Mouse (Mus musculus) intestine, embryonic 16.5 days (tissue): ENCODE measurements at regions not wholly inside any gene's neighbourhood (a gene's known extent, or its start where the extent isn't known, plus 50 kb on each side); places are given as distances from the start of the nearest gene placed in this dataset.

Source experiments
- ATAC-seq: fragments of 200-750 bp; cut with Nextera tagmentation; 2 replicates; pipeline ENCODE4 v1.8.0; 2017; ENCODE audit warnings: moderate TSS enrichment, moderate library complexity
- H3K27ac ChIP-seq: fragments of 300-500 bp; sonication (generic); 2 replicates; pipeline ENCODE4 v1.5.1; 2014; ENCODE audit warnings: mild to moderate bottlenecking, low read length
- H3K27me3 ChIP-seq: fragments of 300-500 bp; sonication (generic); replicated peaks from 2 replicates; pipeline ENCODE4 v1.6.1; 2014; ENCODE audit warnings: low read length, control low read depth, mixed read lengths; ENCODE audit not compliant: control insufficient read depth, insufficient read depth
- H3K36me3 ChIP-seq: fragments of 300-500 bp; sonication (generic); 2 replicates; pipeline ENCODE4 v1.6.1; 2014; ENCODE audit warnings: low read length, control low read depth; ENCODE audit not compliant: control insufficient read depth, insufficient read depth
- H3K4me1 ChIP-seq: fragments of 300-500 bp; sonication (generic); 2 replicates; pipeline ENCODE4 v1.6.1; 2014; ENCODE audit warnings: low read length, control low read depth, mixed read lengths; ENCODE audit not compliant: control insufficient read depth, insufficient read depth
- H3K4me2 ChIP-seq: fragments of 300-500 bp; sonication (generic); 2 replicates; pipeline ENCODE4 v1.6.1; 2014; ENCODE audit warnings: low read depth, low read length, control low read depth
- H3K4me3 ChIP-seq: fragments of 300-500 bp; sonication (generic); 2 replicates; pipeline ENCODE4 v1.5.1; 2014; ENCODE audit warnings: mild to moderate bottlenecking, low read length
- H3K9ac ChIP-seq: fragments of 300-500 bp; sonication (generic); 2 replicates; pipeline ENCODE4 v1.6.1; 2014; ENCODE audit warnings: low read depth, low read length
- H3K9me3 ChIP-seq: fragments of 300-500 bp; sonication (generic); 2 replicates; pipeline ENCODE4 v1.6.1; 2016; ENCODE audit warnings: low read length, control low read depth; ENCODE audit not compliant: control insufficient read depth
- WGBS: fragments of 180-500 bp; shearing (Covaris S2); extraction: QIAGEN DNeasy Blood & Tissue Kit; methylation state at CpG from one replicate; pipeline ENCODE4 v1.1.7; 2014; 5-methylcytosine and 5-hydroxymethylcytosine counted together

DNA sequence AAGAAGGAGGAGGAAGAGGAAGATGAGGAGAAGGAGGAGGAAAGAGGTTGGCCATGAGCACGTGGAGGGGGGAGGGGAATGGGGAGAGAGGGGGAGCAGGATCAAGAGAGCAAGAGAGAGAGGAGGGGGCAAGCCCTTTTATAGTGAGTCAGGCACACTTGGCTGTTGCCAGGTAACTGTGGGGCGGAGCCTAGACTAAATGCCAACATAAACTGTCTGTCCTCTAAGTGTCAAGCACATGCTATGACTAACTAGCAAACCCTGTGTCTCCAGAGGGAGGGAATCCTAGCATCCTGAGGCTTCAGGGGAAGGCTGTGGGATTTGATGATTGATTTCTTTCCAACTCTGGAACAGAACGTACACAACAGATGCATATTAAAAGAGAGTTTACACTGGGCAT lies 223.2 kb downstream of the Gadd45g start:
- Histone ChIP-seq H3K4me1 (peaks cover 5% of the 10 kb centered on the region; the same call in 1 of the 2 replicates), H3K4me3 (no peak overlapping the region), H3K27ac (no peak overlapping the region), H3K27me3 (no peaks in the 10 kb centered on the region), H3K9ac (no peak overlapping the region), H3K9me3 (no peaks in the 10 kb centered on the region), H3K4me2 (no peak overlapping the region), H3K36me3 (no peaks in the 10 kb centered on the region)
- ATAC-seq, result no peak
- WGBS, result 62% methylated on average over 3 of the region's 3 CpGs

DNA sequence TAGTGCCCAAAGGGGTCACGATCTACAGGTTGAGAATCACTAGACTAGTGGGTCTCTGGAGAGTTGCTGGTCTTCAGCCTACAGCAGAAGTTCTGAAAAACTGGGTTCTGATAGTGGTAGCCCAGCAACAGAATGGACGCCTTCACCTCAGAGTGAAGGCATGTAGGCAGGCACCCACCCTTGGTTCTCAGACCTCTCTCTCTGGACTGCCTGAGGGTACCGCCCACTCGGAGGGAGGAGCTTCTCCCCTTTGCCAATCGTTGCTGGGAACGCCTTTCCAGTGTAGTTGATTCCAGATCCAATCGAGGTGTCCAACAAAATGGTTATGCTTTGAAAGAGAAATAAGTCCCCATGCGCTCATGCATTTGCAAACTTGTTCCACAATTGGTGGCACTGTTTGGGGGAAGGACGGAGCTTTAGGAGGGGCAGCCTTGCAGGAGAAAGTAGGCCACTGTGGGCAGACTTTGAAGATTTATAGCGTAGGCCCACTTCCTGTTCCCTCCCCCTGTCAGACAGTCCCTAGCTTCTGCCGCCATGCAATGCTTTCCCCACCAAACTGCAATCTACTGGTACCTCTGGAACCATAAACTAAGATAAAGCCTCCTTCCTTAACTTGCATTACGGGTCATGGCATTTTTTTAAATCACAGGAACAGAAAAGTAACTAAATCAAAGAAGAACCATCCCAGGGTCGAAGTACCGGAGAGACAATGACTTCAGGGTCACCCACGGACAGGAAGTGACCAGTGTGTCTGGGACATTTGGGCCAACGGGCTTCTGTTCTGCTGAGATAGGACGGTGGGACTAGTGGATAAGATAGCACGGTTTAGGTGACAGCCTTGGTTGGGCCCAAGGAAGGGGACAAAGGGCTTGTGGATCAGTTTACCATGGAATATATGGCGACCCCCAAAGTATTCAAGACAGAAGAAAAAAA lies 224.5 kb downstream of the Gadd45g start:
- 81% methylated on average over 19 of the region's 19 CpGs for WGBS
- no peak for ATAC-seq
- Histone ChIP-seq H3K36me3 (no peaks in the 10 kb centered on the region), H3K4me2 (no peak overlapping the region), H3K9me3 (no peaks in the 10 kb centered on the region), H3K27ac (no peak overlapping the region), H3K27me3 (no peaks in the 10 kb centered on the region), H3K9ac (no peak overlapping the region), H3K4me1 (peaks cover 5% of the 10 kb centered on the region; the same call in 1 of the 2 replicates), H3K4me3 (no peak overlapping the region)

- H3K4me2 ChIP-seq, result no peak overlapping the region
- no peak overlapping the region for H3K9ac ChIP-seq
- no peaks in the 10 kb centered on the region for H3K9me3 ChIP-seq
- H3K36me3 ChIP-seq, result no peaks in the 10 kb centered on the region
- H3K4me1 ChIP-seq, result peaks cover 10% of the 10 kb centered on the region
- no peak overlapping the region for H3K27ac ChIP-seq
- 65% methylated on average over 4 of the region's 4 CpGs for WGBS
- H3K27me3 ChIP-seq, result no peaks in the 10 kb centered on the region
- no peak overlapping the region for H3K4me3 ChIP-seq
- no peak for ATAC-seq
Measured at GRCm38 (mm10) chr13:52077616-52078015, 231.1 kb downstream of the Gadd45g start.

- ATAC-seq, result no peak
Measured at GRCm38 (mm10) chr13:52078561-52078960, 232.1 kb downstream of the Gadd45g start.

GRCm38 (mm10) chr13:52079678-52080246 lies 233.3 kb downstream of the Gadd45g start:
- H3K9ac ChIP-seq, result peak overlapping the region; percentile 42; the same call in 1 of the 2 replicates
- H3K4me2 ChIP-seq, result no peak overlapping the region; the same call in 1 of the 2 replicates
- 46% methylated on average over 14 of the region's 14 CpGs for WGBS
- H3K9me3 ChIP-seq, result no peaks in the 10 kb centered on the region
- H3K4me3 ChIP-seq, result no peak overlapping the region
- no peaks in the 10 kb centered on the region for H3K27me3 ChIP-seq
- H3K36me3 ChIP-seq, result no peaks in the 10 kb centered on the region
- H3K4me1 ChIP-seq, result peaks cover 10% of the 10 kb centered on the region
- ATAC-seq, result peak; percentile 71
- H3K27ac ChIP-seq, result peak overlapping the region; percentile 82

More at GRCm38 (mm10) chr13:52078561-52078960, 232.1 kb downstream of the Gadd45g start:
- Histone ChIP-seq H3K4me2 (no peak overlapping the region), H3K4me3 (no peak overlapping the region), H3K9me3 (no peaks in the 10 kb centered on the region), H3K36me3 (no peaks in the 10 kb centered on the region), H3K27ac (peak overlapping the region; percentile 82), H3K9ac (no peak overlapping the region), H3K4me1 (peaks cover 10% of the 10 kb centered on the region), H3K27me3 (no peaks in the 10 kb centered on the region)
- WGBS, result 63% methylated on average over 6 of the region's 6 CpGs

- no peak overlapping the region for H3K27ac ChIP-seq
- peaks cover 10% of the 10 kb centered on the region for H3K4me1 ChIP-seq
- no peak overlapping the region for H3K4me3 ChIP-seq
- H3K27me3 ChIP-seq, result no peaks in the 10 kb centered on the region
- no peak overlapping the region for H3K9ac ChIP-seq
- ATAC-seq, result no peak
- no peaks in the 10 kb centered on the region for H3K9me3 ChIP-seq
- 75% methylated on average over 9 of the region's 9 CpGs for WGBS
- H3K36me3 ChIP-seq, result no peaks in the 10 kb centered on the region
- no peak overlapping the region for H3K4me2 ChIP-seq
Measured at GRCm38 (mm10) chr13:52083601-52084455, 237.3 kb downstream of the Gadd45g start.

- no peak overlapping the region for H3K4me3 ChIP-seq
- H3K4me2 ChIP-seq, result no peak overlapping the region
- no peaks in the 10 kb centered on the region for H3K4me1 ChIP-seq
- no peaks in the 10 kb centered on the region for H3K36me3 ChIP-seq
- no peaks in the 10 kb centered on the region for H3K9me3 ChIP-seq
- no peak overlapping the region for H3K9ac ChIP-seq
- 43% methylated on average over 3 of the region's 3 CpGs for WGBS
- H3K27me3 ChIP-seq, result no peaks in the 10 kb centered on the region
- ATAC-seq, result no peak
- no peak overlapping the region for H3K27ac ChIP-seq
Measured at GRCm38 (mm10) chr13:52085110-52085509, 238.6 kb downstream of the Gadd45g start.

DNA sequence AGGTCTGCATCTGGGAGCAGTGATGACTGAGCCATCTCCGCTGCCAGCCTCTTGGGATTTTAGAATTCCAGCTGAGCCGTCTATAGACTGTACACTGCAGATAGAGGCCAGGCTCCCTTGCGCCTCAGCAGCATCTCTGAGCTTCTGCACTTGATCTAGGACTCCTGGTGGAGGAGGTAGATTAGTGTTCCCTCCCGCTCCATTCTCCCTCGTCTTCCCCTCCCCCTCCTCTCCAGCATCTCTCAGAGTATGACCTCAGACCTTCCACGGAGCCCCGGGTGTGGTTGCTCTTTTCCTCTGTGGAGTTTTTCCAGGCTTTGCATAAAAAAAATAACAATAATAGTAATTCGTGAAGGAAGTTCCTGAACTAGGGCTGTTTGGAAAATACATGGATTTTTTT lies 241.8 kb downstream of the Gadd45g start:
- no peak for ATAC-seq
- Histone ChIP-seq H3K4me3 (no peak overlapping the region), H3K4me2 (no peak overlapping the region), H3K36me3 (no peaks in the 10 kb centered on the region), H3K4me1 (no peaks in the 10 kb centered on the region), H3K9me3 (peaks cover 2% of the 10 kb centered on the region; the same call in 1 of the 2 replicates), H3K27ac (no peak overlapping the region), H3K27me3 (no peaks in the 10 kb centered on the region), H3K9ac (no peak overlapping the region)
- WGBS, result 38% methylated on average over 8 of the region's 8 CpGs

- Histone ChIP-seq H3K4me3 (no peak overlapping the region), H3K4me1 (no peaks in the 10 kb centered on the region), H3K9me3 (peaks cover 3% of the 10 kb centered on the region; the same call in 1 of the 2 replicates), H3K4me2 (no peak overlapping the region), H3K27me3 (no peaks in the 10 kb centered on the region), H3K9ac (no peak overlapping the region), H3K36me3 (no peaks in the 10 kb centered on the region), H3K27ac (no peak overlapping the region)
- ATAC-seq, result no peak
- 66% methylated on average over 4 of the region's 4 CpGs for WGBS
Measured at GRCm38 (mm10) chr13:52090365-52090764, 243.9 kb downstream of the Gadd45g start.
